In the genomic region with DNA sequence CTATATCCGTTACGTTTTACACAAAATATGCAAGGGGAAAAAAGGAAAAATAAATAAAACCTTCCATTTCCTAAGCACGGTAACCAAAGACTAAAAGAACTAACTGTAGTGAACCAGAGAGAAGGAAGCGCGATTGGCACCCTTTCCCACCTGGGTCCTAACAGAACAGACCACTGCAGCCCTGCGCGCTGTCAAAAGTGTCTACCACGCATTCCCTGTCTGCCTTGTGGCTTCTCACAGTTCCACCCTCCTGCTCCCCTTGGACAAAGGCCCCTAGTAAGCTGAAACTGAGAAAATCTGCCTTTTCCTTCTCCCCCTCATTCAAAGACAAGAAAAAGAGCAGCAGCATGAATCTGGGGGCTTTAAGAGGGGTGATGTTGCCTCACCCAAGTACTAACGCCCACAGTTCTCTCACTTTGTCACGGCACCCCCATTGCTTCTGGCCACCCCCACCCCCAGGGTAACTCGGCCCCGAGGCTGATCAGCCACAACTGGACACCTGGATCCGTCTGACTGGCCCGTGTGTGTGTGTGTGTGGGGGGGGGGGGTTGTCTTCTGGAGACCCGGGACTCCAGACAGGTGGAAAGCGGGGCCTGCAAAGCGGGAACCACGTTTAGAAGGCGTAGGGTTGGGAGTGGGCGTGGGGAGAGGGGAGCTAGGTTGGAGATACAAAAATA, we compare ENCODE assay signal across 12 mouse cellular contexts. TPM values are rescaled to one million over a fixed set of nuclear protein-coding genes. Genes with fewer than 3 reads are reported as not detected.
DNase-seq lines count a peak whose midpoint lies in the region; ATAC-seq and TF ChIP-seq lines count a peak whose summit lies in the region.
"Had no signal": no experiment of that assay in that cellular context is flagged by ENCODE, and none has a peak within 500 bp of the region (broad histone marks: within the 10 kb centered on the region; RNA-seq: fewer than 3 reads in every experiment).

No protein-coding gene starts in this region.

- H3K9me3 ChIP-seq in kidney, embryonic 16.5 days (ENCODE audit: low read length): no peaks in the 10 kb centered on the region
- no peaks in the 10 kb centered on the region for H3K9me3 ChIP-seq in ES-E14 (ENCODE audit: control insufficient read depth, insufficient read depth, low read depth, low read length)
- H3K9me3 ChIP-seq in limb, embryonic 10.5 days (replicated peaks): no peaks in the 10 kb centered on the region

- no peak for TF ChIP-seq CTCF in brain, embryonic 14.5 days (IDR thresholded peaks at IDR 0.05; ENCODE audit: borderline replicate concordance, extremely low read depth, insufficient read depth, insufficient read length)

- H3K4me2 ChIP-seq in kidney, embryonic 16.5 days (replicated peaks; ENCODE audit: low read depth, low read length): no peak overlapping the region

- no peak overlapping the region for H3K4me3 ChIP-seq in kidney, embryonic 16.5 days (ENCODE audit: low read length)
- peak overlapping the region; percentile 2 to 67; a peak in 2 of 4 replicates for H3K4me3 ChIP-seq in ES-E14 (ENCODE audit: insufficient read depth in 1 of 2, low read depth in 1 of 2, low read length in 2 of 2, poor library complexity in 1 of 2, severe bottlenecking in 1 of 2)
- peak overlapping the region; percentile 51 for H3K4me3 ChIP-seq in limb, embryonic 10.5 days

- no peaks in the 10 kb centered on the region for H3K36me3 ChIP-seq in kidney, embryonic 16.5 days (ENCODE audit: insufficient read depth, low read length)
- no peaks in the 10 kb centered on the region for H3K36me3 ChIP-seq in ES-E14 (ENCODE audit: control insufficient read depth, insufficient read depth, low read length, poor library complexity, severe bottlenecking)
- H3K36me3 ChIP-seq in limb, embryonic 10.5 days: no peaks in the 10 kb centered on the region
- H3K36me3 ChIP-seq: G1E had no signal

- H3K27ac ChIP-seq in kidney, embryonic 16.5 days (ENCODE audit: low read length): no peak overlapping the region
- H3K27ac ChIP-seq in ES-E14 (ENCODE audit: insufficient read depth, low read depth, low read length, poor library complexity, severe bottlenecking): no peak overlapping the region
- peak overlapping the region; percentile 72 for H3K27ac ChIP-seq in limb, embryonic 10.5 days

- peaks cover 82% of the 10 kb centered on the region for H3K27me3 ChIP-seq in kidney, embryonic 16.5 days (ENCODE audit: insufficient read depth, low read length)
- peaks cover 98% of the 10 kb centered on the region for H3K27me3 ChIP-seq in limb, embryonic 10.5 days (ENCODE audit: low read depth, poor library complexity, severe bottlenecking)

- peaks cover 4% of the 10 kb centered on the region; the same call in 1 of the 2 replicates for H3K4me1 ChIP-seq in kidney, embryonic 16.5 days (ENCODE audit: insufficient read depth, low read length)
- no peaks in the 10 kb centered on the region for H3K4me1 ChIP-seq in ES-E14 (ENCODE audit: control insufficient read depth in 2 of 2, insufficient read depth in 2 of 2, low read length in 2 of 2, poor library complexity in 1 of 2)
- peaks cover 48% of the 10 kb centered on the region for H3K4me1 ChIP-seq in limb, embryonic 10.5 days

- DNase-seq in kidney, postnatal 10 days: no peak
- DNase-seq in ES-E14 (ENCODE audit: low read depth, low spot score): no peak
- DNase-seq in brain, embryonic 14.5 days (ENCODE audit: low read depth): peak; percentile 19
- peak; percentile 51 for DNase-seq in limb, embryonic 10.5 days (ENCODE audit: low spot score)
- no peak for DNase-seq in yolk sac, embryonic 10.5 days (ENCODE audit: low spot score)
- no peak for DNase-seq in gastrocnemius, postnatal 25 days
- no peak for DNase-seq in cerebellum, adult 11-12 months
- DNase-seq: adrenal gland, adult 2 months; cerebellum, adult 11 months had no signal

- WGBS in kidney, embryonic 16.5 days: 2% methylated on average over 20 of the region's 20 CpGs
- 5% methylated on average over 20 of the region's 20 CpGs for WGBS in limb, embryonic 10.5 days

- H3K9ac ChIP-seq in kidney, embryonic 16.5 days (replicated peaks; ENCODE audit: low read length): no peak overlapping the region
- H3K9ac ChIP-seq in ES-E14 (ENCODE audit: insufficient read depth, low read depth, low read length, poor library complexity, severe bottlenecking): no peak overlapping the region

- in situ Hi-C loops in ES-E14 (cut with MboI; ENCODE audit: low sequenced_read_pairs in 2 of 2, unreplicated experiment in 2 of 2): loop anchor here (25.0 kb wide), 2 partner anchors 593 to 1093 kb away; no protein-coding TSS in a partner anchor

- no peak for TF ChIP-seq POLR2A in brain, embryonic 14.5 days (IDR thresholded peaks at IDR 0.05; ENCODE audit: borderline replicate concordance, extremely low read depth, insufficient read depth, insufficient read length, poor library complexity, severe bottlenecking)

- 0 out of 2 replicates have a peak, but pooled peaks have one; percentile 44 for ATAC-seq in kidney, embryonic 16.5 days (ENCODE audit: low FRiP score, low TSS enrichment)

TF ChIP-seq in ES-E14, 5 proteins besides CTCF, POLR2A, EP300 and RAD21:
- TF ChIP-seq CHD2 (IDR thresholded peaks at IDR 0.05; ENCODE audit: low read depth, low read length) (no peak), HCFC1 (IDR thresholded peaks at IDR 0.05; ENCODE audit: borderline replicate concordance, insufficient read depth, low read length) (no peak), ZC3H11A (IDR thresholded peaks at IDR 0.05; ENCODE audit: borderline replicate concordance, low read depth, low read length) (no peak), ZNF384 (IDR thresholded peaks at IDR 0.05; ENCODE audit: low read depth, low read length) (no peak), MAFK (IDR thresholded peaks at IDR 0.05; ENCODE audit: insufficient read depth, low read depth, low read length) (no peak)
TF ChIP-seq in ES-E14: peak in this region for 0.

RNA-seq across cellular contexts. Expression of a gene that starts 4.5 kb away (rescaled TPM):
- not detected in 2 replicates for polyA plus RNA-seq in kidney, embryonic 16.5 days (2015; fragmentation: Nextera tagmentation; extraction: Ambion mirVana)
- total RNA-seq in ES-E14 (2012; rRNA removed): not detected in 2 replicates
- polyA plus RNA-seq in brain, embryonic 14.5 days (2012; rRNA removed): 1.7 and 4.6 TPM in 2 replicates
- 0.84 TPM in 1 of 2 replicates, not detected in the other for polyA plus RNA-seq in limb, embryonic 10.5 days (2016; fragmentation: Nextera tagmentation; extraction: Ambion mirVana)
- total RNA-seq in gastrocnemius, postnatal 25 days (2021): under 1 TPM in 1 of 2 experiments, not detected in 1; 0.08 TPM
- total RNA-seq: adrenal gland, adult 2 months; layer of hippocampus, postnatal 14 days had no signal
- polyA plus RNA-seq: adrenal gland, adult 2 months; G1E had no signal

RNA-seq across cellular contexts. Expression of a gene that starts 13.2 kb away (rescaled TPM):
- polyA plus RNA-seq in kidney, embryonic 16.5 days (2015; fragmentation: Nextera tagmentation; extraction: Ambion mirVana): 0.24 and 0.36 TPM in 2 replicates
- total RNA-seq in ES-E14 (2012; rRNA removed): 0.26 and 0.98 TPM in 2 replicates
- 0.16 and 0.25 TPM in 2 replicates for polyA plus RNA-seq in brain, embryonic 14.5 days (2012; rRNA removed)
- polyA plus RNA-seq in limb, embryonic 10.5 days (2016; fragmentation: Nextera tagmentation; extraction: Ambion mirVana): 9.3 and 17.8 TPM in 2 replicates
- not detected for total RNA-seq in gastrocnemius, postnatal 25 days (2021)
- total RNA-seq: adrenal gland, adult 2 months; layer of hippocampus, postnatal 14 days had no signal
- polyA plus RNA-seq: adrenal gland, adult 2 months; G1E had no signal

RNA-seq across cellular contexts. Expression of a gene that starts 19.9 kb away (rescaled TPM):
- 4.5 and 4.7 TPM in 2 replicates for polyA plus RNA-seq in kidney, embryonic 16.5 days (2015; fragmentation: Nextera tagmentation; extraction: Ambion mirVana)
- total RNA-seq in ES-E14 (2012; rRNA removed): not detected in 2 replicates
- polyA plus RNA-seq in brain, embryonic 14.5 days (2012; rRNA removed): 0.05 TPM in 1 of 2 replicates, not detected in the other
- polyA plus RNA-seq in limb, embryonic 10.5 days (2016; fragmentation: Nextera tagmentation; extraction: Ambion mirVana): 26.0 and 44.8 TPM in 2 replicates
- total RNA-seq in gastrocnemius, postnatal 25 days (2021): not detected
- total RNA-seq: adrenal gland, adult 2 months; G1E; layer of hippocampus, postnatal 14 days had no signal
- polyA plus RNA-seq: adrenal gland, adult 2 months; G1E had no signal

RNA-seq across cellular contexts. Expression of a gene that starts 24.5 kb away (rescaled TPM):
- polyA plus RNA-seq in kidney, embryonic 16.5 days (2015; fragmentation: Nextera tagmentation; extraction: Ambion mirVana): 13.9 and 17.9 TPM in 2 replicates
- total RNA-seq in ES-E14 (2012; rRNA removed): 0.11 and 0.18 TPM in 2 replicates
- polyA plus RNA-seq in brain, embryonic 14.5 days (2012; rRNA removed): 0.05 TPM in 1 of 2 replicates, not detected in the other
- 31.0 and 34.6 TPM in 2 replicates for polyA plus RNA-seq in limb, embryonic 10.5 days (2016; fragmentation: Nextera tagmentation; extraction: Ambion mirVana)
- total RNA-seq in gastrocnemius, postnatal 25 days (2021): under 1 TPM in 1 of 2 experiments, not detected in 1; 0.26 TPM
- total RNA-seq: adrenal gland, adult 2 months; layer of hippocampus, postnatal 14 days had no signal
- polyA plus RNA-seq: adrenal gland, adult 2 months; G1E had no signal

RNA-seq across cellular contexts. Expression of a gene that starts 36.8 kb away (rescaled TPM):
- 33.5 and 38.5 TPM in 2 replicates for polyA plus RNA-seq in kidney, embryonic 16.5 days (2015; fragmentation: Nextera tagmentation; extraction: Ambion mirVana)
- 0.40 TPM in 1 of 2 replicates, not detected in the other for total RNA-seq in ES-E14 (2012; rRNA removed)
- 0.04 and 0.14 TPM in 2 replicates for polyA plus RNA-seq in brain, embryonic 14.5 days (2012; rRNA removed)
- polyA plus RNA-seq in limb, embryonic 10.5 days (2016; fragmentation: Nextera tagmentation; extraction: Ambion mirVana): 51.1 and 68.0 TPM in 2 replicates
- total RNA-seq in gastrocnemius, postnatal 25 days (2021): 1 to 10 TPM; 1.5 to 4.5 TPM
- total RNA-seq: adrenal gland, adult 2 months; layer of hippocampus, postnatal 14 days had no signal
- polyA plus RNA-seq: adrenal gland, adult 2 months; G1E had no signal

Comparison
In these comparisons a context has a peak if more than half of its experiments do, and no peak if none do; other contexts are left out.
1. DNase-seq: peak in brain, embryonic 14.5 days (single experiment) and limb, embryonic 10.5 days (single experiment); none in kidney, postnatal 10 days (single experiment), ES-E14 (single experiment), yolk sac, embryonic 10.5 days (single experiment), gastrocnemius, postnatal 25 days (single experiment) and cerebellum, adult 11-12 months (single experiment).